ENCODE assay signal across 10 mouse cellular contexts in the genomic region with DNA sequence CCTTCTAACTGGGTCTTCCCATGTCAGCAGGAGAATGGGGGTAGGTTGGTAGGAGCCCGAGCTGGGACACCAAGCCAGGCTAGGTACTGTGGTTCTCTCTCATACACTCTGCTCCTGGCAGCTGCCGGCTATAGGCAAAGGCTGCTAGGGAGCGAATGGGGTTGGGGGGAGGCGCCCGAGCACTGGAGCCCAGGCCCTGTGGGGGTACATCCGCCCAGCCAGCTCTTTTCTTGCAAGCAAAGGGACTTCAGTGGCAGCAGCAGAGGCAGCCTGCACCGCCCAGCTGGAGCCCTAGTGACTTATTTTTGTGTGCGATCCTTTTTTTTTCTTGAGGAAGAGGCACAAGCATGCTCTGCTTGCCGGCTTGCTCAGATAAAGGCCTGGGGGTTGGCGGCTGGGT. TPM values are rescaled to one million over a fixed set of nuclear protein-coding genes. Genes with fewer than 3 reads are reported as not detected.
DNase-seq lines count a peak whose midpoint lies in the region; ATAC-seq lines count a peak whose summit lies in the region.
"Had no signal": no experiment of that assay in that cellular context is flagged by ENCODE, and none has a peak within 500 bp of the region (broad histone marks: within the 10 kb centered on the region; RNA-seq: fewer than 3 reads in every experiment).

No protein-coding gene starts in this region.

- peaks cover 35% of the 10 kb centered on the region for H3K27me3 ChIP-seq in heart, embryonic 11.5 days (ENCODE audit: control insufficient read depth, insufficient read depth, low read length)
- H3K27me3 ChIP-seq in hindbrain, embryonic 10.5 days (ENCODE audit: insufficient read depth, poor library complexity, severe bottlenecking), result peaks cover 89% of the 10 kb centered on the region

- H3K36me3 ChIP-seq in heart, embryonic 11.5 days (ENCODE audit: control insufficient read depth, insufficient read depth, low read length), result no peaks in the 10 kb centered on the region
- H3K36me3 ChIP-seq in hindbrain, embryonic 10.5 days, result peaks cover 8% of the 10 kb centered on the region
- H3K36me3 ChIP-seq: limb, embryonic 12.5 days had no signal

- no peak overlapping the region for H3K27ac ChIP-seq in heart, embryonic 11.5 days (ENCODE audit: low read depth, low read length)
- H3K27ac ChIP-seq in hindbrain, embryonic 10.5 days, result peak overlapping the region; percentile 89
- H3K27ac ChIP-seq: limb, embryonic 12.5 days had no signal

- WGBS in heart, embryonic 11.5 days (ENCODE audit: insufficient replicate concordance), result 24% methylated on average over 10 of the region's 10 CpGs
- WGBS in hindbrain, embryonic 10.5 days, result 6% methylated on average over 10 of the region's 10 CpGs

- no peaks in the 10 kb centered on the region for H3K9me3 ChIP-seq in heart, embryonic 11.5 days (replicated peaks; ENCODE audit: control insufficient read depth, low read length)
- no peaks in the 10 kb centered on the region for H3K9me3 ChIP-seq in hindbrain, embryonic 10.5 days
- H3K9me3 ChIP-seq: limb, embryonic 12.5 days had no signal

- no peak for ATAC-seq in heart, embryonic 11.5 days (replicated peaks; ENCODE audit: insufficient number of reproducible peaks, low FRiP score, low TSS enrichment)
- no peak for ATAC-seq in granulocyte monocyte progenitor cell, adult 5-6 weeks (replicated peaks; ENCODE audit: poor library complexity, severe bottlenecking)

- peaks cover 6% of the 10 kb centered on the region for H3K4me1 ChIP-seq in heart, embryonic 11.5 days (ENCODE audit: control insufficient read depth, insufficient read depth, low read length)
- H3K4me1 ChIP-seq in hindbrain, embryonic 10.5 days (replicated peaks), result peaks cover 70% of the 10 kb centered on the region

- no peak overlapping the region for H3K4me3 ChIP-seq in heart, embryonic 11.5 days (ENCODE audit: low read depth, low read length)
- H3K4me3 ChIP-seq in hindbrain, embryonic 10.5 days, result peak overlapping the region; percentile 68

- no peak for DNase-seq in heart, postnatal 4 days
- DNase-seq in cerebellum, postnatal 14 days, result peak; percentile 46 to 53
- DNase-seq in hindbrain, embryonic 10.5 days (ENCODE audit: low spot score), result peak; percentile 46
- peak; percentile 32 for DNase-seq in neural tube, embryonic 10.5 days (ENCODE audit: extremely low spot score, low spot score)
- DNase-seq in ovary, postnatal 14 days (ENCODE audit: low spot score), result no peak
- no peak for DNase-seq in frontal cortex, postnatal 14 days (ENCODE audit: low spot score in 2 of 2)
- DNase-seq: lung, postnatal 36 days had no signal

- peak overlapping the region; percentile 19; the same call in 1 of the 2 replicates for H3K4me2 ChIP-seq in heart, embryonic 11.5 days

- H3K9ac ChIP-seq in heart, embryonic 11.5 days (ENCODE audit: low read depth, low read length), result no peak overlapping the region
- H3K9ac ChIP-seq: limb, embryonic 12.5 days had no signal

RNA-seq across cellular contexts. Expression of a gene that starts 51.6 kb away (rescaled TPM):
- polyA plus RNA-seq in heart, embryonic 11.5 days (2014; fragmentation: Nextera tagmentation; extraction: Ambion mirVana), result 22.4 and 32.2 TPM in 2 replicates
- 100 to 1,000 TPM; 106 to 112 TPM for total RNA-seq in heart, postnatal 4 days (2021)
- polyA plus RNA-seq in hindbrain, embryonic 10.5 days (2016; fragmentation: Nextera tagmentation; extraction: Ambion mirVana), result 19.1 and 25.6 TPM in 2 replicates
- total RNA-seq in granulocyte monocyte progenitor cell, adult 5-6 weeks (2014; fragmentation: Nextera tagmentation), result 31.9 and 38.7 TPM in 2 replicates
- total RNA-seq in granulocyte monocyte progenitor cell, adult 5-6 weeks (2017), result 18.2 and 26.1 TPM in 2 replicates

Comparison
In these comparisons a context has a peak if more than half of its experiments do, and no peak if none do; other contexts are left out.
1. DNase-seq: peak in cerebellum, postnatal 14 days (2 of 2), hindbrain, embryonic 10.5 days (single experiment) and neural tube, embryonic 10.5 days (single experiment); none in heart, postnatal 4 days (single experiment), ovary, postnatal 14 days (single experiment) and frontal cortex, postnatal 14 days (0 of 2).